Mouse (Mus musculus) ovary, adult 18-20 months (tissue): ENCODE data around the gene Arid1b.

Experiments
- DNase-seq: peaks from one replicate; pipeline ENCODE4 v3.0.0; 2022; ENCODE audit warnings: low spot score, mixed read lengths

Arid1b gene

GRCm38 (mm10) chr17:5246688-5247087 is 252.6 kb downstream of the Arid1b start:
- DNase-seq, result peak; percentile 73

- DNase-seq, result no peak
Measured at GRCm38 (mm10) chr17:5247247-5247646, 253.1 kb downstream of the Arid1b start.

- DNase-seq, result no peak
Measured at GRCm38 (mm10) chr17:5247737-5248136, 253.6 kb downstream of the Arid1b start.

- no peak for DNase-seq
Measured at GRCm38 (mm10) chr17:5248957-5249656, 255.0 kb downstream of the Arid1b start.

- DNase-seq, result no peak
Measured at GRCm38 (mm10) chr17:5249681-5250180, 255.6 kb downstream of the Arid1b start.

GRCm38 (mm10) chr17:5252436-5252835 is 258.3 kb downstream of the Arid1b start:
- no peak for DNase-seq

GRCm38 (mm10) chr17:5254717-5255617 is 260.8 kb downstream of the Arid1b start:
- DNase-seq, result no peak

GRCm38 (mm10) chr17:5255618-5255933 is 261.4 kb downstream of the Arid1b start:
- DNase-seq, result no peak

- DNase-seq, result no peak
Measured at GRCm38 (mm10) chr17:5258978-5259377, 264.8 kb downstream of the Arid1b start.

- DNase-seq, result no peak
Measured at GRCm38 (mm10) chr17:5261131-5261651, 267.1 kb downstream of the Arid1b start.

GRCm38 (mm10) chr17:5261874-5262605 is 267.9 kb downstream of the Arid1b start:
- DNase-seq, result no peak

- no peak for DNase-seq
Measured at GRCm38 (mm10) chr17:5262788-5263187, 268.7 kb downstream of the Arid1b start.

GRCm38 (mm10) chr17:5264783-5265182 is 270.7 kb downstream of the Arid1b start:
- DNase-seq, result no peak

GRCm38 (mm10) chr17:5265615-5266014 is 271.5 kb downstream of the Arid1b start:
- no peak for DNase-seq

GRCm38 (mm10) chr17:5267747-5268146 is 273.6 kb downstream of the Arid1b start:
- DNase-seq, result no peak

- DNase-seq, result no peak
Measured at GRCm38 (mm10) chr17:5269302-5269701, 275.2 kb downstream of the Arid1b start.

- DNase-seq, result no peak
Measured at GRCm38 (mm10) chr17:5269774-5270173, 275.6 kb downstream of the Arid1b start.

- no peak for DNase-seq
Measured at GRCm38 (mm10) chr17:5270823-5271222, 276.7 kb downstream of the Arid1b start.

- no peak for DNase-seq
Measured at GRCm38 (mm10) chr17:5273118-5273517, 279.0 kb downstream of the Arid1b start.

- DNase-seq, result no peak
Measured at GRCm38 (mm10) chr17:5273685-5274084, 279.6 kb downstream of the Arid1b start.

- no peak for DNase-seq
Measured at GRCm38 (mm10) chr17:5274429-5274828, 280.3 kb downstream of the Arid1b start.

- DNase-seq, result no peak
Measured at GRCm38 (mm10) chr17:5275749-5276148, 281.6 kb downstream of the Arid1b start.
